Mouse (Mus musculus): ENCODE data around the gene Hsd3b7.

DNA sequence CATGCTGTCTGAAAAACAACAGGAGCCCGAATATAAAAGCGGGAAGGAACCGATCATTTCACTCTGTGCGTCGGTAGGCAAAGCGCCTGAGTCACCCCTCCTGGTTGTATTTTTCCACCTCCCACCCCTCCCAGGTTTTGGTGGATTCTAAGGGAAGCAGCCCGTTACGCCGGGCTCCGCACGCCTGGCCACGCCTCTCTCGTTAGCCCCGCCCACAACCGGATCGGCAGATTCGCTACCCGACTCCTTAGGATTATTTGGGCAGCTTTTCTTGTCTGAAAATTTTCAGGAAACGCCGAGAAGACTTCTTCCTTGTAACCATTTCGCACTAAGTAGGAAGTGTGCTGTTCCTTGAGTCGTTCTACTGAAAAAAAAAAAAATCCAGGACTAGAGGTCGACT is 24.0 kb upstream of the Hsd3b7 start, which contains the start of gene Setd1a:
- TF ChIP-seq CTCF (IDR thresholded peaks at IDR 0.05) (no peak), EP300 (IDR thresholded peaks at IDR 0.05) (peak; percentile 74)
